ENCODE assay signal across 9 mouse cellular contexts in genomic region chr3:56000259-56000658, GRCm38 (mm10).
DNase-seq lines count a peak whose midpoint lies in the region; ATAC-seq and TF ChIP-seq lines count a peak whose summit lies in the region.
"Had no signal": no experiment of that assay in that cellular context is flagged by ENCODE, and none has a peak within 500 bp of the region (broad histone marks: within the 10 kb centered on the region; RNA-seq: fewer than 3 reads in every experiment).

No protein-coding gene starts in this region.

- no peaks in the 10 kb centered on the region for H3K9me3 ChIP-seq in liver, postnatal 0 days (ENCODE audit: low read length)
- H3K9me3 ChIP-seq in liver, embryonic 11.5 days (ENCODE audit: control insufficient read depth, low read length) = no peaks in the 10 kb centered on the region
- no peaks in the 10 kb centered on the region for H3K9me3 ChIP-seq in forebrain, postnatal 0 days (ENCODE audit: low read length)
- H3K9me3 ChIP-seq: heart, embryonic 15.5 days; neural tube, embryonic 13.5 days had no signal

- no peak for DNase-seq in liver, postnatal 0 days
- no peak for DNase-seq in liver, embryonic 11.5 days (ENCODE audit: low spot score)
- peak; percentile 62 for DNase-seq in ZHBTc4 (ENCODE audit: low read depth, low spot score)
- peak; percentile 77 for DNase-seq in forebrain, postnatal 0 days
- peak; percentile 47 for DNase-seq in retina, adult 2 months (ENCODE audit: low read depth, low spot score)
- DNase-seq in urinary bladder, adult 2 months (ENCODE audit: low spot score) = no peak
- no peak for DNase-seq in cerebellum, adult 11-12 months

- no peak overlapping the region for H3K4me3 ChIP-seq in liver, postnatal 0 days (ENCODE audit: low read depth, low read length)
- H3K4me3 ChIP-seq in liver, embryonic 11.5 days (ENCODE audit: low read depth, low read length) = no peak overlapping the region
- no peak overlapping the region for H3K4me3 ChIP-seq in forebrain, postnatal 0 days (ENCODE audit: low read depth, low read length)
- H3K4me3 ChIP-seq: heart, embryonic 15.5 days; neural tube, embryonic 13.5 days had no signal

- H3K27ac ChIP-seq in liver, postnatal 0 days (ENCODE audit: low read depth) = no peak overlapping the region
- H3K27ac ChIP-seq in liver, embryonic 11.5 days (ENCODE audit: low read depth, low read length) = no peak overlapping the region
- H3K27ac ChIP-seq in forebrain, postnatal 0 days (ENCODE audit: low read depth, low read length) = no peak overlapping the region
- H3K27ac ChIP-seq: heart, embryonic 15.5 days; neural tube, embryonic 13.5 days had no signal

- H3K36me3 ChIP-seq in liver, postnatal 0 days (replicated peaks; ENCODE audit: insufficient read depth, low read length) = no peaks in the 10 kb centered on the region
- no peaks in the 10 kb centered on the region for H3K36me3 ChIP-seq in liver, embryonic 11.5 days (ENCODE audit: control insufficient read depth, insufficient read depth, low read length)
- peaks cover 16% of the 10 kb centered on the region for H3K36me3 ChIP-seq in forebrain, postnatal 0 days (ENCODE audit: insufficient read depth)
- H3K36me3 ChIP-seq: heart, embryonic 15.5 days had no signal

- H3K4me1 ChIP-seq in liver, postnatal 0 days (ENCODE audit: insufficient read depth) = no peaks in the 10 kb centered on the region
- H3K4me1 ChIP-seq in liver, embryonic 11.5 days (replicated peaks; ENCODE audit: control insufficient read depth, insufficient read depth, low read length) = no peaks in the 10 kb centered on the region
- no peaks in the 10 kb centered on the region for H3K4me1 ChIP-seq in forebrain, postnatal 0 days (ENCODE audit: insufficient read depth)
- H3K4me1 ChIP-seq: heart, embryonic 15.5 days; neural tube, embryonic 13.5 days had no signal

- no peak for ATAC-seq in liver, postnatal 0 days
- ATAC-seq in liver, embryonic 11.5 days (replicated peaks; ENCODE audit: low FRiP score) = no peak
- ATAC-seq in forebrain, postnatal 0 days = peak; percentile 75; the same call in 1 of the 2 replicates

- TF ChIP-seq EP300 in liver, postnatal 0 days (IDR thresholded peaks at IDR 0.05; ENCODE audit: low read depth) = no peak

- H3K9ac ChIP-seq in liver, postnatal 0 days (replicated peaks) = no peak overlapping the region
- H3K9ac ChIP-seq in liver, embryonic 11.5 days (ENCODE audit: low read depth, low read length) = no peak overlapping the region
- H3K9ac ChIP-seq in forebrain, postnatal 0 days = no peak overlapping the region
- H3K9ac ChIP-seq: heart, embryonic 15.5 days; neural tube, embryonic 13.5 days had no signal

- TF ChIP-seq CTCF in liver, postnatal 0 days (IDR thresholded peaks at IDR 0.05; ENCODE audit: low read depth) = peak; percentile 80
- peak; percentile 85 for TF ChIP-seq CTCF in forebrain, postnatal 0 days (IDR thresholded peaks at IDR 0.05; ENCODE audit: low read depth)

- no peak overlapping the region for H3K4me2 ChIP-seq in liver, postnatal 0 days (ENCODE audit: low read depth, low read length)
- no peak overlapping the region for H3K4me2 ChIP-seq in liver, embryonic 11.5 days
- H3K4me2 ChIP-seq in forebrain, postnatal 0 days (ENCODE audit: low read depth) = no peak overlapping the region
- H3K4me2 ChIP-seq: heart, embryonic 15.5 days; neural tube, embryonic 13.5 days had no signal

- no peaks in the 10 kb centered on the region for H3K27me3 ChIP-seq in liver, postnatal 0 days (ENCODE audit: insufficient read depth, low read length)
- H3K27me3 ChIP-seq in liver, embryonic 11.5 days (replicated peaks; ENCODE audit: control insufficient read depth, insufficient read depth, low read length) = no peaks in the 10 kb centered on the region
- H3K27me3 ChIP-seq in forebrain, postnatal 0 days (ENCODE audit: insufficient read depth, low read length) = no peaks in the 10 kb centered on the region
- H3K27me3 ChIP-seq: heart, embryonic 15.5 days; neural tube, embryonic 13.5 days had no signal

- WGBS in liver, postnatal 0 days (ENCODE audit: insufficient replicate concordance) = 0% methylated on average over 1 of the region's 1 CpGs
- 4% methylated on average over 1 of the region's 1 CpGs for WGBS in liver, embryonic 11.5 days
- 4% methylated on average over 1 of the region's 1 CpGs for WGBS in forebrain, postnatal 0 days

Comparison
In these comparisons a context has a peak if more than half of its experiments do, and no peak if none do; other contexts are left out.
1. DNase-seq: peak in ZHBTc4 (single experiment), forebrain, postnatal 0 days (single experiment) and retina, adult 2 months (single experiment); none in liver, postnatal 0 days (single experiment), liver, embryonic 11.5 days (single experiment), urinary bladder, adult 2 months (single experiment) and cerebellum, adult 11-12 months (single experiment).